27 mouse cellular contexts compared by ENCODE assay signal in the genomic region with DNA sequence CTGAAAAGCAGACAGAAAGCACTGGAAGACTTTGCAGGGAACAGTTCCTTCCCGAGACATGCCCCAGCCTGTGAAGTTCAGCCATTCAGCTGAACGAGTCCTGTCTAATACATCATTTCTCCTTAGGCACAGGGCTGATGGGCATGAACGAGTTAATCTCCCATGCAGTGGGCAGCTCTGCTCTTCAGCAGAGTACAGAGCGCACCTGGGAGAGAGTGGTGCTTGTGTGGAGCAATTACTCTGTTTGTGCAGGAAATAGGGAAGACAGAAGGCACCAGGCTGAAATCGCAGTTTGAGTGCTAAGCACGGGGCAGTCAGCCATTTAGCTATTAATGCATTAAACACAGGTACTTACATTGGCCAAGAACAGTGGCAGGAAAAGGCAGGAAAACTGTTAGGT. TPM values are rescaled to one million over a fixed set of nuclear protein-coding genes. Genes with fewer than 3 reads are reported as not detected.
DNase-seq lines count a peak whose midpoint lies in the region; ATAC-seq and TF ChIP-seq lines count a peak whose summit lies in the region.
"Had no signal": no experiment of that assay in that cellular context is flagged by ENCODE, and none has a peak within 500 bp of the region (broad histone marks: within the 10 kb centered on the region; RNA-seq: fewer than 3 reads in every experiment).

No protein-coding gene starts in this region.

- ATAC-seq in embryonic facial prominence, embryonic 14.5 days (ENCODE audit: low read depth): no peak
- no peak for ATAC-seq in lung, embryonic 15.5 days (ENCODE audit: borderline replicate concordance, extremely low read depth, low FRiP score, low TSS enrichment)
- ATAC-seq in lung, postnatal 0 days: peak; percentile 65
- ATAC-seq: activated CD4-positive, CD25-positive, alpha-beta regulatory T cell, adult 4 months; CD4-positive, CD25-positive, alpha-beta regulatory T cell, adult 4 months; forebrain, embryonic 15.5 days; forebrain, postnatal 0 days; Patski had no signal

- no peaks in the 10 kb centered on the region for H3K36me3 ChIP-seq in embryonic facial prominence, embryonic 14.5 days (ENCODE audit: control insufficient read depth, insufficient read depth, low read length)
- H3K36me3 ChIP-seq in embryonic facial prominence, embryonic 10.5 days (replicated peaks): no peaks in the 10 kb centered on the region
- no peaks in the 10 kb centered on the region for H3K36me3 ChIP-seq in lung, embryonic 15.5 days
- no peaks in the 10 kb centered on the region for H3K36me3 ChIP-seq in lung, postnatal 0 days (ENCODE audit: insufficient read depth, low read length)
- H3K36me3 ChIP-seq: embryonic facial prominence, embryonic 13.5 days; forebrain, embryonic 15.5 days; G1E had no signal

- H3K9ac ChIP-seq in embryonic facial prominence, embryonic 14.5 days (ENCODE audit: low read depth, low read length): no peak overlapping the region
- no peak overlapping the region for H3K9ac ChIP-seq in lung, embryonic 15.5 days
- no peak overlapping the region for H3K9ac ChIP-seq in lung, postnatal 0 days (replicated peaks; ENCODE audit: low read depth)
- H3K9ac ChIP-seq: embryonic facial prominence, embryonic 13.5 days; forebrain, embryonic 13.5 days; forebrain, embryonic 15.5 days; forebrain, postnatal 0 days had no signal

- 49% methylated on average over 6 of the region's 6 CpGs for WGBS in embryonic facial prominence, embryonic 14.5 days
- 69% methylated on average over 6 of the region's 6 CpGs for WGBS in embryonic facial prominence, embryonic 10.5 days
- WGBS in lung, embryonic 15.5 days: 40% methylated on average over 6 of the region's 6 CpGs
- 44% methylated on average over 6 of the region's 6 CpGs for WGBS in lung, postnatal 0 days

- H3K4me1 ChIP-seq in embryonic facial prominence, embryonic 14.5 days (ENCODE audit: control insufficient read depth, insufficient read depth, low read length): no peaks in the 10 kb centered on the region
- no peaks in the 10 kb centered on the region; the same call in 1 of the 2 replicates for H3K4me1 ChIP-seq in embryonic facial prominence, embryonic 10.5 days
- H3K4me1 ChIP-seq in lung, embryonic 15.5 days: 0 out of 2 replicates have a peak, but pooled peaks cover 7% of the 10 kb centered on the region
- H3K4me1 ChIP-seq in lung, postnatal 0 days (ENCODE audit: insufficient read depth, low read depth, low read length): no peaks in the 10 kb centered on the region

- H3K9me3 ChIP-seq in embryonic facial prominence, embryonic 14.5 days (ENCODE audit: control insufficient read depth, low read length): no peaks in the 10 kb centered on the region
- no peaks in the 10 kb centered on the region for H3K9me3 ChIP-seq in embryonic facial prominence, embryonic 10.5 days
- no peaks in the 10 kb centered on the region for H3K9me3 ChIP-seq in lung, embryonic 15.5 days
- no peaks in the 10 kb centered on the region for H3K9me3 ChIP-seq in lung, postnatal 0 days (ENCODE audit: low read length)
- H3K9me3 ChIP-seq: embryonic facial prominence, embryonic 13.5 days; forebrain, embryonic 13.5 days; forebrain, embryonic 15.5 days; G1E had no signal

- peak; percentile 18 for DNase-seq in embryonic facial prominence, embryonic 14.5 days (ENCODE audit: low spot score)
- no peak for DNase-seq in embryonic facial prominence, embryonic 10.5 days (ENCODE audit: low spot score)
- no peak for DNase-seq in lung, postnatal 4 days
- DNase-seq in lung, postnatal 0 days (ENCODE audit: low spot score): peak; percentile 28
- no peak for DNase-seq in lung, postnatal 10 days
- DNase-seq in brain, embryonic 14.5 days (ENCODE audit: low read depth): peak; percentile 22
- no peak for DNase-seq in thymus, postnatal 25 days
- DNase-seq: adrenal gland, adult 8-10 months; adrenal gland, postnatal 14 days; adrenal gland, postnatal 36 days; B cell, adult 2 months; cerebellum, adult 11-12 months; cerebellum, adult 2 months; cerebellum, adult 9-10 months; cerebellum, postnatal 10 days; forebrain, postnatal 0 days had no signal

- no peak for TF ChIP-seq CTCF in lung, postnatal 0 days (IDR thresholded peaks at IDR 0.05)
- TF ChIP-seq CTCF in brain, embryonic 14.5 days (IDR thresholded peaks at IDR 0.05; ENCODE audit: borderline replicate concordance, extremely low read depth, insufficient read depth, insufficient read length): no peak

- no peak overlapping the region for H3K27ac ChIP-seq in embryonic facial prominence, embryonic 14.5 days (replicated peaks; ENCODE audit: low read depth, low read length)
- H3K27ac ChIP-seq in embryonic facial prominence, embryonic 10.5 days (replicated peaks): no peak overlapping the region
- 0 out of 2 replicates have a peak overlapping the region, but pooled peaks have one; percentile 20 for H3K27ac ChIP-seq in lung, embryonic 15.5 days
- H3K27ac ChIP-seq in lung, postnatal 0 days (ENCODE audit: low read length): no peak overlapping the region
- H3K27ac ChIP-seq: embryonic facial prominence, embryonic 13.5 days; forebrain, embryonic 13.5 days; forebrain, embryonic 15.5 days had no signal

- TF ChIP-seq EP300 in lung, postnatal 0 days (IDR thresholded peaks at IDR 0.05): no peak

- no peak overlapping the region for H3K4me3 ChIP-seq in embryonic facial prominence, embryonic 14.5 days (ENCODE audit: low read depth, low read length)
- H3K4me3 ChIP-seq in embryonic facial prominence, embryonic 10.5 days: no peak overlapping the region
- H3K4me3 ChIP-seq in lung, embryonic 15.5 days: no peak overlapping the region
- H3K4me3 ChIP-seq in lung, postnatal 0 days (ENCODE audit: low read depth, low read length): no peak overlapping the region
- H3K4me3 ChIP-seq: embryonic facial prominence, embryonic 13.5 days; forebrain, embryonic 13.5 days; forebrain, embryonic 15.5 days had no signal

- no peak overlapping the region for H3K4me2 ChIP-seq in embryonic facial prominence, embryonic 14.5 days (ENCODE audit: low read depth, low read length)
- H3K4me2 ChIP-seq in lung, embryonic 15.5 days: no peak overlapping the region
- no peak overlapping the region for H3K4me2 ChIP-seq in lung, postnatal 0 days (replicated peaks; ENCODE audit: low read depth, low read length)
- H3K4me2 ChIP-seq: embryonic facial prominence, embryonic 13.5 days; forebrain, embryonic 13.5 days; forebrain, embryonic 15.5 days had no signal

- TF ChIP-seq POLR2A in brain, embryonic 14.5 days (IDR thresholded peaks at IDR 0.05; ENCODE audit: borderline replicate concordance, extremely low read depth, insufficient read depth, insufficient read length, poor library complexity, severe bottlenecking): no peak

- H3K27me3 ChIP-seq in embryonic facial prominence, embryonic 14.5 days (replicated peaks; ENCODE audit: control insufficient read depth, insufficient read depth, low read length): no peaks in the 10 kb centered on the region
- no peaks in the 10 kb centered on the region for H3K27me3 ChIP-seq in embryonic facial prominence, embryonic 10.5 days (replicated peaks; ENCODE audit: low read depth, poor library complexity, severe bottlenecking)
- no peaks in the 10 kb centered on the region for H3K27me3 ChIP-seq in lung, embryonic 15.5 days
- no peaks in the 10 kb centered on the region for H3K27me3 ChIP-seq in lung, postnatal 0 days (replicated peaks; ENCODE audit: insufficient read depth, low read length)
- H3K27me3 ChIP-seq: CH12.LX; embryonic facial prominence, embryonic 13.5 days; forebrain, embryonic 13.5 days; forebrain, embryonic 15.5 days; Patski had no signal

RNA-seq across cellular contexts. Expression of gene Izumo1r, which starts 15.1 kb away (rescaled TPM):
- polyA plus RNA-seq in embryonic facial prominence, embryonic 14.5 days (2014; fragmentation: Nextera tagmentation; extraction: Ambion mirVana): 0.26 and 0.51 TPM in 2 replicates
- 0.15 TPM in 1 of 2 replicates, not detected in the other for polyA plus RNA-seq in embryonic facial prominence, embryonic 10.5 days (2016; fragmentation: Nextera tagmentation; extraction: Ambion mirVana)
- polyA plus RNA-seq in lung, embryonic 15.5 days (2015; fragmentation: Nextera tagmentation; extraction: Ambion mirVana): 0.66 TPM in 1 of 2 replicates, not detected in the other
- polyA plus RNA-seq in lung, postnatal 0 days (2015; fragmentation: Nextera tagmentation; extraction: Ambion mirVana): 0.23 TPM in 1 of 2 replicates, not detected in the other
- not detected in 2 replicates for polyA plus RNA-seq in brain, embryonic 14.5 days (2012; rRNA removed)
- polyA plus RNA-seq: cerebellum, adult 2 months; cortical plate, adult 2 months; forebrain, embryonic 11.5 days; forebrain, embryonic 13.5 days; forebrain, embryonic 15.5 days; forebrain, postnatal 0 days; G1E; Patski had no signal

RNA-seq across cellular contexts. Expression of gene Gpr83, which starts 28.7 kb away (rescaled TPM):
- 3.2 and 4.4 TPM in 2 replicates for polyA plus RNA-seq in embryonic facial prominence, embryonic 14.5 days (2014; fragmentation: Nextera tagmentation; extraction: Ambion mirVana)
- polyA plus RNA-seq in embryonic facial prominence, embryonic 10.5 days (2016; fragmentation: Nextera tagmentation; extraction: Ambion mirVana): 0.23 and 0.32 TPM in 2 replicates
- 0.16 and 0.91 TPM in 2 replicates for polyA plus RNA-seq in lung, embryonic 15.5 days (2015; fragmentation: Nextera tagmentation; extraction: Ambion mirVana)
- polyA plus RNA-seq in lung, postnatal 0 days (2015; fragmentation: Nextera tagmentation; extraction: Ambion mirVana): 0.05 TPM in 1 of 2 replicates, not detected in the other
- polyA plus RNA-seq in brain, embryonic 14.5 days (2012; rRNA removed): 1.6 and 2.2 TPM in 2 replicates
- polyA plus RNA-seq: G1E, Patski had no signal

Comparison
In these comparisons a context has a peak if more than half of its experiments do, and no peak if none do; other contexts are left out.
1. DNase-seq: peak in embryonic facial prominence, embryonic 14.5 days (single experiment), lung, postnatal 0 days (single experiment) and brain, embryonic 14.5 days (single experiment); none in embryonic facial prominence, embryonic 10.5 days (single experiment), lung, postnatal 4 days (0 of 2), lung, postnatal 10 days (single experiment) and thymus, postnatal 25 days (single experiment).